Mouse (Mus musculus) ZHBTc4 (cell line): ENCODE data around the gene Hoxa1.

Experiments
- DNase-seq: peaks from one replicate; pipeline ENCODE4 v3.0.0-alpha.2; 2011; ENCODE audit warnings: low read depth, low spot score

Gene Hoxa1

GRCm38 (mm10) chr6:52171331-52171730 is 13.2 kb upstream of the Hoxa1 start:
- DNase-seq: no peak

DNA sequence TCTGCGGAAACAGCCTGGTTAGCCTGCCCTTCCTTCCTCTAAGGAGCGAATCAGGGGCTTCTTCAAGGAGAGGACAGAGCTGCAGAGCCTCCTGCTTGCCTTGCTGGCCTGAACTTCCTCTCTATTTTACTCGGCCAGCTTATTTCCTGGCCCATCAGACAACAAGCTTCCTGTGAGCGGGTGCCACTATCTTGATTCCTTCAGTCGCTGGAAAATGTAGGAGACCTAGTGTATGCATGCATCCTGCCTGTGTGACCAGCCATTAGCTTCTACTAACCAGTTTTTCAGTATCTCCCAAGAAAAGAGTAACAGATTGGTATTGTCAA is 12.7 kb upstream of the Hoxa1 start:
- no peak for DNase-seq

DNA sequence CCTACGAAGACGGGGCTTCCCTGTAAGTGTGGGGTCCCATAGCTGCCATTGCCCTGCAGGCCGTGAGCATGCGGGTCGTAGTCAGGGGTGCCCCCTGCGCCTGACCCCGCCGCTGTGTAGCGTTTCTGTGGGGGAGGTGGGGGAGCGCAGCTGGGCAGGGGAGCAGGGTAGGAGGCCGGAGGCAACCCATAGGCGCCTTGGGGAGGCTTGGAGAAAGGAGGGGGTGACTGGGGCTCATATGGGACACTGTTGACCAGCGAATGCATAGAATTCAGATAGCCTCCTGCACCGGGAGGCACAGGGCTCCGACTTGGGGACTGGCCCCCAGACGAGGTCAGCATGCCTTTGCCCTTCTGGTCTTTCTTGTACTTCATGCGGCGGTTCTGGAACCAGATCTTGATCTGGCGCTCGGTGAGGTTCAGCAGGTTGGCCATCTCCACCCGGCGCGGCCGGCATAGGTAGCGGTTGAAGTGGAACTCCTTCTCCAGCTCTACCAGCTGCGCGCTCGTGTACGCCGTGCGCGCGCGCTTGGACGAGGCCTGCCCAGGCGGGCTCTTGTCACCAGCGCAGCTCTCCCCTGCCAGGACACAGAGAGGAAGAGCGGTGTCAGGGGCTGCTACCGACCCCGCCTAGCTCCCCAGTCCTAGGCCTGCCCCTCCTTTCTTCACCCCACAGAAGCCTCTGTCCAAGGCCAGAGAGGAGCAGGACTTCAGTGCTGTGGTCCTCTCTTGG is 12.2 kb upstream of the Hoxa1 start:
- DNase-seq: peak; percentile 60

DNA sequence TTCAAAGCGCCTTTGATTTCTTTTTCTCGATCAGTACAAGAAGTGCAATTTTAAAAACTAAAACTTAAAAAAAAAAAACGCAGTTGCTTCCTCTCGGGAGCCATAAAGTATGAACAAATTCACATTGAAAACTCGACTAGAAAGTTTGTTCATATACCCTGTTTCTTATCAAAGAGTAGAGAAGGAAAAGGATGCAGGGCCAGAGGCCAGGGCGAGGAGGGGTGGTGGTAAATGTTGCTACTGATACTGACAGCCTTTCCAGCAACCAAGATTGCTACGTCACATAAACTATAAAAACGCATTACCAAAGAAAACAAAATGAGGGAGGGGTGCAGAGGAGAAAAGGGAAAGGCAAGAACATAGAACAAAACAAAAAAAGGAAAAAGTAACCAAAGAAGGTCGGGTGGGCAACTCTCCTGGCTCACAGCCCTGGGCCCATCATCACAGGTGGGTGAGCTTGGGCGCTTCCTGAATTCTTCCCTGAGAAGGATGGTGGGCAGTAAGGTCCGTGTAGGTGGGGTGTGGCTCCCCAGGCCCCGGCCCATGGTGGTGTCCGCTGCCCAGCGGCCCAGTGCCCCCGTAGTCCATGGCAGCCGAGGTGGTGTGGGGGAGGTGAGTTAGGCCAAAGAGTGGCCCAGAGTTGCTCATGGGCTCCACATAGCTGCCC is 11.5 kb upstream of the Hoxa1 start:
- no peak for DNase-seq

DNA sequence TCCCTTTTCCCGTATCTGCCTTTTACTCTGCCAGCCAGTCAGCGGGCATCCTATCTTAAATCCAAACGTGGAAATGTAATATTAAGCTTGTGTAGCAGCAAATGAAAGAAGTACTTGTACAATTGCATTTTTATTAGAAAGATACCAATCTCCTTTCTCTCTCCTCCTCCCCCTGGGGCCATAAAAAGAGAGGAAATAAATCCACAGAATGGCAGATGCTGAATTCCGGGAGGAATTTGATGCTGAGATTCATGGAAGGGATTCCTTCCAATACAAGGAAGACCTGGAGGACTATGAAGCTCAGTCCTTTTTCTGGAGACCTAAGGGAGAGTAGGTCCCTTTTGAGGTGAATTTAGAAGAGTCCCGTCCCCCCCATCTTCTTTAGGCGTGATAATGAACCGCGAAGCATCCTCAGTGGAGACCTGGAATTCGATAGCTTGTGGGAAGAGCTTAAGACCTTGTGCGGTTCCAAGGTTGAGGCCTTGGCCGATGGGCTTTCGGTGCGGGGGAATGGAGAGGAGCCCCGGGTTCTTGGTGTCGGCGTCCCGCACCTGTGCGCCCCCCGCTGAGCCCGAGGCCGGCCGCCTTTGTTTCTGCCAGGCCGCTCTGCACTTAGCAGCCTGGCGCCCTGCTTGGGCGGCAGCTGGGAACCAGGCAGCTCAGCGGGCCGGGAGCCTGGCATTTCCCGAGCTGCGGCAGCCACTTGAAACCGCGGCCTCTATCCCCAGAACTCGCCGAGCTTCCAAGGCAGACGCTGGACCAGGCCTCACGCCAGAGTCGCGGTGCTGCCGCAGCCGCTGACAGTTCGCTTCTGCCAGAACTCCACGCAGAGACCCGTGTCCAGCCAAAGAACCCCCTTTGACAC is 10.3 kb upstream of the Hoxa1 start:
- peak; percentile 59 for DNase-seq

GRCm38 (mm10) chr6:52167736-52168161 is 9.6 kb upstream of the Hoxa1 start:
- no peak for DNase-seq

GRCm38 (mm10) chr6:52167176-52167575 is 9.1 kb upstream of the Hoxa1 start:
- DNase-seq: no peak

- DNase-seq: no peak
Observed at GRCm38 (mm10) chr6:52166431-52167077, 8.4 kb upstream of the Hoxa1 start.

- DNase-seq: peak; percentile 49
Observed at GRCm38 (mm10) chr6:52165441-52166370, 7.6 kb upstream of the Hoxa1 start.

DNA sequence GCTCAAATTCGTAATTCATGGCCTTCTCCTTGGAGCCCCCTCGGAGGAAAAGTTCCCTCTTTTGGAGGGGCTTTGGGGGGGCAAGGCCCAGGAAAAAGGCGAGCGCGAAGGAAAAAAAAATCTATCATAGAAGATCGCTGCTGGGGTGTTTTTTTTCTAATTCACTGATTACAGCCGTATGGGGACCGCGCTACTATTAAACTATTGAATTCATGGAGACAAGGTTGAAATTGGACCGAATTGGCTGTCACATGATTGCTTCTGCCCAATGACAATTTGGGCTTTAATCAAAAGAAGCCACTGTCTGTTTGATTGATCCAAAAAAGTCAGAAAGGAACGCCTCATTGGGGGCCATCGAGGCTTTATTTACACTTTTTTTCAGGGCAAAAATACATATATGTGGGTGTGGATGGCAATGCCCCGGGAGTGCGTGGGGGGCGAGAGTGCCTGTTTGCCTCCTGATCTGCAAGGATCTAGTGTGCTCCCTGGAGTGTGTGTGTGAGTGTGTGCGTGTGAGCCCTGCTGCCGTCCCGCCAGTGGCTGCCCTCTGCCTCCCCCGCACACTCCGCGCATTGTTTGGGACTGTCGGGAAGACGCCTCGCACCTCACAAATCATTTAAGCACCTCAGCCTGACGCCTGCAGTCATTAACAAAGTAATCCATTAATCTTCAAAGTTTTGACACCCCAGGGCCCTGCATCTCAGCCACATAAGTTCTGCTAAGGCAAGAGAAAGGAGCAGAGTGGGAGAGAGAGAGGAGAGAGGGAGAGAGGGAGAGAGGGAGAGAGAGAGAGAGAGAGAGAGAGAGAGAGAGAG is 6.7 kb upstream of the Hoxa1 start, which contains the start of gene Hoxa2:
Hoxa2 (minus strand) TSS at position 206 of the 815 bp plus-strand sequence.
- DNase-seq: no peak

DNA sequence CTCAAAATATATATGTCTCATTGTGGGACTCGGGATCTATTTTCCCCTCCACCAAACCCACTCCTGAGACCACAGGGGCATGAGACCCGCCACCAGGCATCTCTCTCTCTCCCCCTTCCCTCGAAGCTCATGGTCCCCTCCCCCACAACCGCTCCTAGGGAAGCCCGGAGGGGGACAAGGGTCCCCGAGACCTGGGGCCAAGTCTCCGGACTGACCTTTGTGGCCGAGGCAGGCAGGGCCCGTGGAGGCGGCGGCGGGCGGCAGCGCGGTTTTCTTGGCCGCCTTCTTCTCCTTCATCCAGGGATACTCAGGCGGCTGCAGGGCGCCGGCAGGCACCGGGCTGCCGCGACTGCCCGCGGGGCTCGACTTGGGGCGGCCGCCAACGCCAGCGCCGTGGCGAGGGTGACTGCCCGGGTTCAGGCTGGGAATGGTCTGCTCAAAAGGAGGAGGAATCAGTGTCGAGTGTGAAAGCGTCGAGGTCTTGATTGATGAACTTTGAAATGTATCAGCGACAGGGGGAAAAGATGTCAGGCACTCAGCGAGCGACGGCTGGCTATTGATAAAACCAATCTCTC is 6.0 kb upstream of the Hoxa1 start:
- DNase-seq: no peak

DNA sequence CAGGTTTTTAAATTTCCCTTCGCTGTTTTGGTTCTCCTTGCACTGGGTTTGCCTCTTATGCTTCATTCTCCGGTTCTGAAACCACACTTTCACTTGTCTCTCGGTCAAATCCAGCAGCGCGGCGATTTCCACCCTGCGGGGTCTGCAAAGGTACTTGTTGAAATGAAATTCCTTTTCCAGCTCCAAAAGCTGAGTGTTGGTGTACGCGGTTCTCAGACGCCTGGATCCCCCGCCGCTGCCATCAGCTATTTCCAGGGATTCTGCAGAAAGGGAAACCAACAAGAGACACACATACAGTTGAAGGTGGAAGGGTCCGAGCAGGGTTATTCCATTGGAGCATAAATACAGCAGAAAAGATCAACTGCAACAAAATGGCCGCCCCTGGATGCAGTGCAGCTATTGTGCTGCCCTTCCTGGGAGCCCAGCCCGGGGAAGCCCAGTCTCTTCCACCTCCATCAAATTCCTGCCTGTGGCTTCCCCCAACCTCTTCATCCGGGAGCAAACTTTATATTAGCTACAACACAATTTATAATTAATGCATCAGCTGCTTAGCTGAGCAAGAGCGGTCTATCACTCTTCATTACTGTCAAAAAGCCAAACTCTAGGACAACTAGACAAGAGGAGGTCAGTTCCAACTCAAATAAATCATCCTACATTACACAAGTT is 5.4 kb upstream of the Hoxa1 start:
- no peak for DNase-seq

DNA sequence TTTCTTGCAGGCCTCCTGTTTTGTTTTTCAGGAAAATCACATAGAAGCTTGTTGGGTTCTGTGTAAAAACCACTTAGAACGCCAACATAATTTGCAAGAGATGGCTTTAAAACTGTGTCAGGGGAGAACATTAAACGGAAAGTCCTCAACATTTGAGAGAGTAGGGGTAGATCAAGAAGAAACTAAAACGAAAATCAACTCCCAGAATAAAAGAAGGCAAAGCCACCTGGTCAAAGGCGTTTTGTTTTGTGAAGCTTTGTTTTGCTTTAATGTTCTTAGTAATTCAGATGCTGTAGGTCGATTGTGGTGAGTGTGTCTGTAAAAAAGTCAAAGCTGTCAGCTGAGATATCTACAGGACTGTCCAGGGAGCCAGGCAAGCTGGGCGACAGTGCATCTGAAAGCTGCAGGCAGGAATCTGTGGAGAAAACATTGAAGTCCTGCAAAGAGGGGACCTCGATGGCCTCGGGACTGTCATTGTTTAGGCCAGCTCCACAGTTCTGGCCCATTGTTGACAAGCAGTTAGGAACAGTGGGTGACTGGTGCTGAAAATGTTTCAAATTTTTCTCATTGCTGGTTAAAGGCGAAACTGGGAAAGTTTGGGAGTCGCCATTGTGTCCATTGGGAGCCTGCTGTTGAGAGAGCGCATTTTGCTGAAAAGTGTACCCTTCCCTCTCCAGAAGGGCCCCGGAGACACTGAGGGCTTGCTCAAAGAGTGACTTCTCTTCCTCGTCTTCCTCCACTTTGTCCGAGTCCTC is 4.7 kb upstream of the Hoxa1 start:
- DNase-seq: no peak

DNA sequence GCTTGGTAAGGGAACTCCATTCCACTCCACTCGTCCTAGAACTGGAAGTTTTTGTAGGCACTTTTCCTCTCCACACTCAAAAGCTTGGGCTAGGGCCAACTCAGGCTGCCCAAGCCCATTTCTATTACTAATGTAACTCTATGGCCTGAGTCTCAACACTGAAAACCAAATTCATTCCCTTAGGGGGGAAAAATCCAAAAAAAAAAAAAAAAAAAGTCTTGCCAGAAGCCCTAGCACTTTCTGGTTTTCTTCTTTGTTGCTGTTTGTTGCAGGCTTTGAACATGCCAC is 3.9 kb upstream of the Hoxa1 start:
- no peak for DNase-seq

- no peak for DNase-seq
Observed at GRCm38 (mm10) chr6:52161336-52162092, 3.4 kb upstream of the Hoxa1 start.

- no peak for DNase-seq
Observed at GRCm38 (mm10) chr6:52160511-52161335, 2.6 kb upstream of the Hoxa1 start.

- DNase-seq: no peak
Observed at GRCm38 (mm10) chr6:52159979-52160378, 1.9 kb upstream of the Hoxa1 start.
